Mouse (Mus musculus) cerebellum, adult 2 months (tissue): Measurements from ENCODE around the gene Csnk1g1. TPM values are rescaled to one million over a fixed set of nuclear protein-coding genes. Genes with fewer than 3 reads are reported as not detected.

Source experiments
- DNase-seq, 2 experiments: peaks; one replicate each; pipeline ENCODE4 v3.0.0; 2021
- H3K27ac ChIP-seq: fragments of 200-500 bp; 2 replicates; pipeline ENCODE4 v1.5.1; 2012; ENCODE audit warnings: low read length, control low read depth, inconsistent platforms; ENCODE audit not compliant: insufficient read depth
- H3K27me3 ChIP-seq: fragments of 200-500 bp; 2 replicates; pipeline ENCODE4 v1.6.1; 2012; ENCODE audit warnings: inconsistent platforms, mild to moderate bottlenecking, low read length, moderate library complexity; ENCODE audit not compliant: control insufficient read depth, insufficient read depth
- H3K4me1 ChIP-seq: fragments of 200-500 bp; 2 replicates; pipeline ENCODE4 v1.6.1; 2011; ENCODE audit warnings: low read length; ENCODE audit not compliant: control insufficient read depth, insufficient read depth
- H3K4me3 ChIP-seq: fragments of 200-500 bp; replicated peaks from 2 replicates; pipeline ENCODE3; 2011; ENCODE audit warnings: mild to moderate bottlenecking, low read depth, low read length, control low read depth; ENCODE audit not compliant: insufficient read depth
- CTCF ChIP-seq: fragments of 200-500 bp; IDR thresholded peaks from 2 replicates; pipeline ENCODE4 v1.5.1; 2011; ENCODE audit warnings: low read depth, mild to moderate bottlenecking, control low read depth, low read length, moderate library complexity, borderline replicate concordance; ENCODE audit not compliant: insufficient read depth
- POLR2A ChIP-seq: fragments of 200-500 bp; IDR thresholded peaks from 2 replicates; pipeline ENCODE4 v1.6.1; 2011; ENCODE audit warnings: low read length, control low read depth, borderline replicate concordance; ENCODE audit not compliant: insufficient read depth
- WGBS: fragments of 180-500 bp; shearing (Covaris S2); methylation state at CpG from one replicate; pipeline ENCODE4 v1.1.7; 2018; 5-methylcytosine and 5-hydroxymethylcytosine counted together
- polyA plus RNA-seq: library from polyadenylated mRNA; depleted of rRNA; stranded (reverse); fragments of >200 nt; gene quantifications from 2 replicates; pipeline ENCODE4 v1.2.3, GENCODE M21; 2012

Csnk1g1 gene
- polyA plus RNA-seq, 1 experiment = 21.9 TPM

GRCm38 (mm10) chr9:66061656-66062055 is 152.9 kb downstream of the Csnk1g1 start:
- no peak for DNase-seq
- Histone ChIP-seq H3K27ac (no peak overlapping the region), H3K27me3 (no peaks in the 10 kb centered on the region), H3K4me3 (no peak overlapping the region), H3K4me1 (no peaks in the 10 kb centered on the region)
- TF ChIP-seq POLR2A (no peak), CTCF (no peak)
- WGBS = 4% methylated on average over 3 of the region's 3 CpGs

DNA sequence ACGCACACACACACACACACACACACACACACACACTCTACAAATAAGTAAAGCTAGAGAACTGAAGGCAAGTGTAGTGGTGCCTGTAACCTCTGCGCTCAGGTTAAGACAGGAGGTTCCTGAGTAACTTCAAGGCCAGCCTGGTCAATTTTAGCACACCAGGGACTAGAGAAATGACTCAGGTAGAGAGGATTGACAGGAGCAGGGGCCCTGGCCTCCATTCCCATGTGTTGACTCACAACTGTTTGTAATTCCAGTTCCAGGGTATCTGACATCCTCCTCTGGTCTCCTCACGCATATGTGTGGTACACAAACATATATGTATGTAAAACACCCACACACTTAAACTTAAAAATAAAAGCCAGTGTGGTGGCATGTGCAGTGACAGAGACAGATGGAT is 154.7 kb downstream of the Csnk1g1 start:
- H3K27me3 ChIP-seq = no peaks in the 10 kb centered on the region

GRCm38 (mm10) chr9:66064316-66064715 is 155.6 kb downstream of the Csnk1g1 start:
- WGBS = 23% methylated on average over 11 of the region's 11 CpGs
- H3K4me3 ChIP-seq = no peak overlapping the region
- DNase-seq = no peak
- H3K27ac ChIP-seq = no peak overlapping the region
- no peaks in the 10 kb centered on the region for H3K27me3 ChIP-seq
- no peak for TF ChIP-seq CTCF
- no peak for TF ChIP-seq POLR2A
- no peaks in the 10 kb centered on the region for H3K4me1 ChIP-seq

More for the DNA sequence above, 154.7 kb downstream of the Csnk1g1 start:
- no peak for TF ChIP-seq POLR2A
- TF ChIP-seq CTCF = no peak
- Histone ChIP-seq H3K27ac (no peak overlapping the region), H3K4me1 (no peaks in the 10 kb centered on the region), H3K4me3 (no peak overlapping the region)
- WGBS = 91% methylated on average over 3 of the region's 3 CpGs
- DNase-seq = no peak

DNA sequence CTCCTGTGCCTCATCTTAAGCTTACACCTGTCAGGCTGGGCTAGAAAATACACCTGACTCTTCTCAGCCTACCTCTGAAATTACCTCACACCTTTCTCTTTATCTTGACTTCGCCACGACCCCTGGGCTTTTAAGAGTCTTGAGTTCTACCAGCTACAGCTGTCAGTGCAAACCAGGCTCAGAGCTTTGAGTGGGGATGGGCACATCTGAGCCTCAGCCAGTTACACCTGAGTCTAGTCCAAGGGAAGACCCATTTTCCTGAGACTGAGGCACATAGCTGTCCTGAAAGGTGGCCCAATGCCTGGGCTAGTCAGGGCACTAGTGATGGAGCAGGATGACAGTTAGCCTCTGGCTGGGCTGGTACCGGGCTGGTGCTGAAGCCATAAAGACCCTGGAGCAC is 158.1 kb downstream of the Csnk1g1 start:
- Histone ChIP-seq H3K27ac (no peak overlapping the region), H3K4me3 (no peak overlapping the region), H3K4me1 (no peaks in the 10 kb centered on the region), H3K27me3 (no peaks in the 10 kb centered on the region)
- WGBS = 87% methylated on average over 3 of the region's 3 CpGs
- no peak for DNase-seq
- no peak for TF ChIP-seq POLR2A
- no peak for TF ChIP-seq CTCF

GRCm38 (mm10) chr9:66067542-66067941 is 158.8 kb downstream of the Csnk1g1 start:
- WGBS = 53% methylated on average over 5 of the region's 5 CpGs
- no peak overlapping the region for H3K27ac ChIP-seq
- H3K4me3 ChIP-seq = no peak overlapping the region
- TF ChIP-seq CTCF (peak; percentile 38; the same call in 1 of the 2 replicates), POLR2A (no peak)
- H3K4me1 ChIP-seq = no peaks in the 10 kb centered on the region
- no peak for DNase-seq
- no peaks in the 10 kb centered on the region for H3K27me3 ChIP-seq

DNA sequence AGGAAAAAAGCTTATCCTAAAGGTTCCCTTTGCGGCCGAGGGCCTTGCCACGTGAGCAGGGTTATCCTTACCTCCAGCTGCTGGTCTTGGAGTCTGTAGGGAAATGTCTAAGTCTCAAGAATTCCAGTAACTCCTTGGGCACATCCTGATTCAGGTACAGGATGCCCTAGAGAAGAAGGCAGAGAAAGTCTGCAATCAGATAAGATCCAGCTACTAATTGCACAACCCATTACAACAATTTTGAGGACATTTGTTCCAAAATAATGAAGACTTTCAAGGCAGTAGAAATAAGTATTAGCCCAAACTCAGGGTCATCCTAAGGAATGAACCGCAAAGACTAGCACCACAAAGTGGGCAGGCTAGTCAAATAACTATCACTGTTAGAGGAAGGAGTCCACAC is 159.3 kb downstream of the Csnk1g1 start:
- Histone ChIP-seq H3K27ac (no peak overlapping the region), H3K4me3 (no peak overlapping the region), H3K27me3 (no peaks in the 10 kb centered on the region), H3K4me1 (no peaks in the 10 kb centered on the region)
- DNase-seq = no peak
- TF ChIP-seq CTCF (no peak), POLR2A (no peak)
- 83% methylated on average over 4 of the region's 4 CpGs for WGBS

- Histone ChIP-seq H3K27ac (no peak overlapping the region), H3K4me1 (no peaks in the 10 kb centered on the region), H3K4me3 (peak overlapping the region; percentile 66), H3K27me3 (no peaks in the 10 kb centered on the region)
- under 1% methylated on average over 30 of the region's 30 CpGs for WGBS
- peak; percentile 44 to 51 for DNase-seq
- TF ChIP-seq POLR2A (no peak), CTCF (no peak)
Observed at GRCm38 (mm10) chr9:66068971-66069391, 160.3 kb downstream of the Csnk1g1 start.

- TF ChIP-seq CTCF (no peak), POLR2A (no peak)
- Histone ChIP-seq H3K27me3 (no peaks in the 10 kb centered on the region), H3K4me3 (peak within 1 kb of the TSS; percentile 66), H3K4me1 (no peaks in the 10 kb centered on the region), H3K27ac (no peak within 1 kb of the TSS)
- peak; percentile 86 to 87 for DNase-seq
- 2% methylated on average over 22 of the region's 22 CpGs for WGBS
Observed at GRCm38 (mm10) chr9:66069583-66069982, 160.9 kb downstream of the Csnk1g1 start, which contains the start of gene Snx22. Gene Snx22, minus strand, starts transcription at chr9:66069719.
